Comparison of ENCODE assay signal across 12 mouse cellular contexts in genomic region chr14:31419279-31419678, GRCm38 (mm10). TPM values are rescaled to one million over a fixed set of nuclear protein-coding genes. Genes with fewer than 3 reads are reported as not detected.
DNase-seq lines count a peak whose midpoint lies in the region; ATAC-seq and TF ChIP-seq lines count a peak whose summit lies in the region.
"Had no signal": no experiment of that assay in that cellular context is flagged by ENCODE, and none has a peak within 500 bp of the region (broad histone marks: within the 10 kb centered on the region; RNA-seq: fewer than 3 reads in every experiment).

No protein-coding gene starts in this region.

- no peak overlapping the region for H3K4me2 ChIP-seq in liver, embryonic 13.5 days
- no peak overlapping the region for H3K4me2 ChIP-seq in liver, embryonic 12.5 days
- no peak overlapping the region for H3K4me2 ChIP-seq in liver, postnatal 0 days (ENCODE audit: low read depth, low read length)
- H3K4me2 ChIP-seq: neural tube, embryonic 13.5 days had no signal

- H3K9me3 ChIP-seq in liver, embryonic 13.5 days (replicated peaks) = no peaks in the 10 kb centered on the region
- no peaks in the 10 kb centered on the region for H3K9me3 ChIP-seq in liver, embryonic 12.5 days (replicated peaks)
- H3K9me3 ChIP-seq in liver, postnatal 0 days (ENCODE audit: low read length) = no peaks in the 10 kb centered on the region
- H3K9me3 ChIP-seq: neural tube, embryonic 13.5 days had no signal

- no peak for ATAC-seq in liver, embryonic 13.5 days (ENCODE audit: low read depth)
- no peak for ATAC-seq in liver, embryonic 12.5 days
- ATAC-seq in liver, postnatal 0 days = no peak
- ATAC-seq: forebrain, postnatal 0 days; hindbrain, embryonic 16.5 days; midbrain, embryonic 16.5 days had no signal

- peaks cover 3% of the 10 kb centered on the region for H3K79me2 ChIP-seq in heart, adult 2 months (replicated peaks; ENCODE audit: control insufficient read depth, insufficient read depth, low read length)

- no peak for TF ChIP-seq EP300 in heart, adult 2 months (IDR thresholded peaks at IDR 0.05; ENCODE audit: insufficient read depth, low read depth, low read length)
- no peak for TF ChIP-seq EP300 in liver, postnatal 0 days (IDR thresholded peaks at IDR 0.05; ENCODE audit: low read depth)

- no peak overlapping the region for H3K4me3 ChIP-seq in heart, adult 2 months
- H3K4me3 ChIP-seq in liver, embryonic 13.5 days (replicated peaks) = no peak overlapping the region
- H3K4me3 ChIP-seq in liver, embryonic 12.5 days = no peak overlapping the region
- H3K4me3 ChIP-seq in liver, postnatal 0 days (ENCODE audit: low read depth, low read length) = no peak overlapping the region
- H3K4me3 ChIP-seq in thymus, adult 2 months (ENCODE audit: control insufficient read depth, insufficient read depth, low read length) = no peak overlapping the region
- H3K4me3 ChIP-seq: neural tube, embryonic 13.5 days had no signal

- peak overlapping the region; percentile 23; the same call in 1 of the 2 replicates for H3K27ac ChIP-seq in heart, adult 2 months
- H3K27ac ChIP-seq in liver, embryonic 13.5 days = peak overlapping the region; percentile 51
- H3K27ac ChIP-seq in liver, embryonic 12.5 days = no peak overlapping the region
- H3K27ac ChIP-seq in liver, postnatal 0 days (ENCODE audit: low read depth) = peak overlapping the region; percentile 53
- no peak overlapping the region for H3K27ac ChIP-seq in thymus, adult 2 months (ENCODE audit: control insufficient read depth, insufficient read depth, low read length)
- H3K27ac ChIP-seq: liver, embryonic 14.5 days; neural tube, embryonic 13.5 days had no signal

- H3K4me1 ChIP-seq in heart, adult 2 months (ENCODE audit: control insufficient read depth, insufficient read depth, low read length) = peaks cover 44% of the 10 kb centered on the region
- H3K4me1 ChIP-seq in liver, embryonic 13.5 days (replicated peaks) = peaks cover 78% of the 10 kb centered on the region
- H3K4me1 ChIP-seq in liver, embryonic 12.5 days = peaks cover 51% of the 10 kb centered on the region
- peaks cover 90% of the 10 kb centered on the region for H3K4me1 ChIP-seq in liver, postnatal 0 days (ENCODE audit: insufficient read depth)
- peaks cover 30% of the 10 kb centered on the region for H3K4me1 ChIP-seq in thymus, adult 2 months (replicated peaks; ENCODE audit: control insufficient read depth, insufficient read depth, low read length)

- intact Hi-C loops in heart, adult 2 months (cut with DNase I) = no loop called here
- intact Hi-C loops in heart, postnatal 25 days (cut with DNase I) = no loop called here

- WGBS in heart, adult 2 months = 61% methylated on average over 4 of the region's 4 CpGs
- 48% methylated on average over 4 of the region's 4 CpGs for WGBS in liver, embryonic 13.5 days (ENCODE audit: insufficient replicate concordance)
- WGBS in liver, embryonic 12.5 days (ENCODE audit: insufficient replicate concordance) = 40% methylated on average over 4 of the region's 4 CpGs
- WGBS in liver, postnatal 0 days (ENCODE audit: insufficient replicate concordance) = 44% methylated on average over 4 of the region's 4 CpGs
- WGBS in thymus, adult 2 months = 87% methylated on average over 4 of the region's 4 CpGs

- TF ChIP-seq POLR2A in heart, adult 2 months (IDR thresholded peaks at IDR 0.05; ENCODE audit: insufficient read depth, low read depth, low read length) = no peak
- TF ChIP-seq POLR2A in thymus, adult 2 months (IDR thresholded peaks at IDR 0.05; ENCODE audit: control insufficient read depth, extremely low read depth, insufficient read depth, low read length, poor library complexity) = no peak

- peaks cover 23% of the 10 kb centered on the region for H3K36me3 ChIP-seq in heart, adult 2 months (ENCODE audit: control insufficient read depth, insufficient read depth, low read length)
- H3K36me3 ChIP-seq in liver, embryonic 13.5 days = no peaks in the 10 kb centered on the region
- no peaks in the 10 kb centered on the region for H3K36me3 ChIP-seq in liver, embryonic 12.5 days
- peaks cover 3% of the 10 kb centered on the region; the same call in 1 of the 2 replicates for H3K36me3 ChIP-seq in liver, postnatal 0 days (replicated peaks; ENCODE audit: insufficient read depth, low read length)
- H3K36me3 ChIP-seq in thymus, adult 2 months (ENCODE audit: control insufficient read depth, insufficient read depth, low read length) = no peaks in the 10 kb centered on the region

- no peaks in the 10 kb centered on the region for H3K27me3 ChIP-seq in heart, adult 2 months (ENCODE audit: control insufficient read depth, insufficient read depth, low read length)
- no peaks in the 10 kb centered on the region for H3K27me3 ChIP-seq in liver, embryonic 13.5 days
- no peaks in the 10 kb centered on the region for H3K27me3 ChIP-seq in liver, embryonic 12.5 days (replicated peaks)
- no peaks in the 10 kb centered on the region for H3K27me3 ChIP-seq in liver, postnatal 0 days (ENCODE audit: insufficient read depth, low read length)
- H3K27me3 ChIP-seq in thymus, adult 2 months (ENCODE audit: control insufficient read depth, insufficient read depth, low read length) = no peaks in the 10 kb centered on the region
- H3K27me3 ChIP-seq: neural tube, embryonic 13.5 days had no signal

- no peak overlapping the region for H3K9ac ChIP-seq in heart, adult 2 months (ENCODE audit: low read depth, low read length)
- no peak overlapping the region for H3K9ac ChIP-seq in liver, embryonic 13.5 days
- H3K9ac ChIP-seq in liver, embryonic 12.5 days = no peak overlapping the region
- H3K9ac ChIP-seq in liver, postnatal 0 days (replicated peaks) = no peak overlapping the region
- H3K9ac ChIP-seq: forebrain, postnatal 0 days; liver, embryonic 14.5 days; neural tube, embryonic 13.5 days had no signal

- TF ChIP-seq CTCF in heart, adult 2 months (IDR thresholded peaks at IDR 0.05) = no peak
- no peak for TF ChIP-seq CTCF in liver, postnatal 0 days (IDR thresholded peaks at IDR 0.05; ENCODE audit: low read depth)
- TF ChIP-seq CTCF in thymus, adult 2 months (IDR thresholded peaks at IDR 0.05; ENCODE audit: borderline replicate concordance, control insufficient read depth, extremely low read depth, insufficient read depth, low read length, poor library complexity) = no peak

- DNase-seq in heart, adult 2 months = no peak
- DNase-seq in heart, postnatal 25 days (ENCODE audit: low spot score) = no peak
- no peak for DNase-seq in liver, embryonic 13.5 days
- peak; percentile 43 for DNase-seq in kidney, adult 18-20 months
- no peak for DNase-seq in liver, postnatal 0 days
- no peak for DNase-seq in thymus, adult 2 months
- DNase-seq: forebrain, postnatal 0 days had no signal

RNA-seq across cellular contexts. Expression of gene Sh3bp5, which starts 16.6 kb away (rescaled TPM):
- 10 to 100 TPM; 51.0 to 58.3 TPM for total RNA-seq in heart, adult 2 months (2021)
- polyA plus RNA-seq in heart, adult 2 months (2012; rRNA removed) = 27.0 and 37.1 TPM in 2 replicates
- 10 to 100 TPM; 41.0 to 58.1 TPM for total RNA-seq in heart, postnatal 25 days (2021)
- 13.3 and 16.2 TPM in 2 replicates for polyA plus RNA-seq in liver, embryonic 13.5 days (2015; fragmentation: Nextera tagmentation; extraction: Ambion mirVana)
- 13.8 and 15.1 TPM in 2 replicates for polyA plus RNA-seq in liver, embryonic 12.5 days (2016; fragmentation: Nextera tagmentation; extraction: Ambion mirVana)
- 29.7 and 31.8 TPM in 2 replicates for polyA plus RNA-seq in liver, postnatal 0 days (2015; fragmentation: Nextera tagmentation; extraction: Ambion mirVana)
- polyA plus RNA-seq in thymus, adult 2 months (2012; rRNA removed) = 10.5 and 10.7 TPM in 2 replicates

Comparison
In these comparisons a context has a peak if more than half of its experiments do, and no peak if none do; other contexts are left out.
1. H3K27ac ChIP-seq: peak in heart, adult 2 months (single experiment), liver, embryonic 13.5 days (single experiment) and liver, postnatal 0 days (single experiment); none in liver, embryonic 12.5 days (single experiment) and thymus, adult 2 months (single experiment).